Mouse (Mus musculus) limb, embryonic 15.5 days (tissue): ENCODE measurements around the gene Gpsm3. TPM values are rescaled to one million over a fixed set of nuclear protein-coding genes. Genes with fewer than 3 reads are reported as not detected.
"Not testable (repeated sequence)": the region's sequence is repeated elsewhere in the genome, so short reads cannot be mapped to it uniquely, and the experiment has no call there.

Experiments used
- ATAC-seq: fragments of 200-750 bp; cut with Nextera tagmentation; 2 replicates; pipeline ENCODE4 v1.8.0; 2017; ENCODE audit warnings: low read depth, moderate TSS enrichment; ENCODE audit not compliant: insufficient number of reproducible peaks, low FRiP score, low TSS enrichment
- H3K27ac ChIP-seq: fragments of 300-500 bp; sonication (generic); 2 replicates; pipeline ENCODE4 v1.5.1; 2015; ENCODE audit warnings: moderate library complexity, mild to moderate bottlenecking, inconsistent platforms
- H3K27me3 ChIP-seq: fragments of 300-500 bp; sonication (generic); 2 replicates; pipeline ENCODE4 v1.6.1; 2015; ENCODE audit warnings: inconsistent platforms
- H3K36me3 ChIP-seq: fragments of 300-500 bp; sonication (generic); 2 replicates; pipeline ENCODE4 v1.6.1; 2015; ENCODE audit warnings: inconsistent platforms
- H3K4me1 ChIP-seq: fragments of 300-500 bp; sonication (generic); 2 replicates; pipeline ENCODE4 v1.6.1; 2015; ENCODE audit warnings: inconsistent platforms
- H3K4me2 ChIP-seq: fragments of 300-500 bp; sonication (generic); 2 replicates; pipeline ENCODE4 v1.6.1; 2015; ENCODE audit warnings: mild to moderate bottlenecking, inconsistent platforms
- H3K4me3 ChIP-seq: fragments of 300-500 bp; sonication (generic); 2 replicates; pipeline ENCODE4 v1.5.1; 2015; ENCODE audit warnings: mild to moderate bottlenecking, inconsistent platforms
- H3K9ac ChIP-seq: fragments of 300-500 bp; sonication (generic); 2 replicates; pipeline ENCODE4 v1.6.1; 2015; ENCODE audit warnings: inconsistent platforms
- H3K9me3 ChIP-seq: fragments of 300-500 bp; sonication (generic); 2 replicates; pipeline ENCODE4 v1.6.1; 2016; ENCODE audit warnings: inconsistent platforms
- WGBS: fragments of 180-500 bp; shearing (Covaris S2); methylation state at CpG from one replicate; pipeline ENCODE4 v1.1.7; 2015; 5-methylcytosine and 5-hydroxymethylcytosine counted together
- polyA plus RNA-seq: library from polyadenylated mRNA; unstranded; fragments of >200 nt; fragmentation: Nextera tagmentation; extraction: Ambion mirVana; gene quantifications from 2 replicates; pipeline ENCODE4 v1.2.1, GENCODE M21; 2015

Gpsm3 gene
- 7.2 and 10.1 TPM in 2 replicates for polyA plus RNA-seq

GRCm38 (mm10) chr17:34589681-34590101 lies at the start of gene Gpsm3:
Gpsm3 (plus strand) TSS chr17:34589806.
- Histone ChIP-seq H3K36me3 (peaks cover 4% of the 10 kb centered on the region), H3K4me2 (peak within 1 kb of the TSS; percentile 24), H3K4me1 (peaks cover 64% of the 10 kb centered on the region), H3K9ac (no peak within 1 kb of the TSS), H3K27me3 (no peaks in the 10 kb centered on the region), H3K4me3 (0 out of 2 replicates have a peak within 1 kb of the TSS, but pooled peaks have one; percentile 5), H3K9me3 (no peaks in the 10 kb centered on the region), H3K27ac (peak within 1 kb of the TSS; percentile 98)
- ATAC-seq, result no peak
- 23% methylated on average over 7 of the region's 7 CpGs for WGBS

GRCm38 (mm10) chr17:34543567-34543966 lies 46.0 kb upstream of the Gpsm3 start:
- not testable (repeated sequence) for H3K27ac ChIP-seq, H3K4me1 ChIP-seq, H3K36me3 ChIP-seq, ATAC-seq, H3K4me3 ChIP-seq, H3K9me3 ChIP-seq, H3K27me3 ChIP-seq, H3K4me2 ChIP-seq, H3K9ac ChIP-seq
- WGBS, result 92% methylated on average over 13 of the region's 13 CpGs

- H3K9me3 ChIP-seq, result no peaks in the 10 kb centered on the region
- no peaks in the 10 kb centered on the region for H3K27me3 ChIP-seq
- no peak overlapping the region for H3K4me2 ChIP-seq
- H3K36me3 ChIP-seq, result no peaks in the 10 kb centered on the region
- no peak overlapping the region for H3K4me3 ChIP-seq
- ATAC-seq, result no peak
- H3K4me1 ChIP-seq, result no peaks in the 10 kb centered on the region
- WGBS, result 96% methylated on average over 1 of the region's 1 CpGs
- no peak overlapping the region for H3K27ac ChIP-seq
- H3K9ac ChIP-seq, result no peak overlapping the region
These were observed 42.8 kb upstream of the Gpsm3 start for GRCm38 (mm10) chr17:34546797-34547196.

GRCm38 (mm10) chr17:34547601-34548000 lies 42.0 kb upstream of the Gpsm3 start:
- no peaks in the 10 kb centered on the region for H3K27me3 ChIP-seq
- 88% methylated on average over 4 of the region's 4 CpGs for WGBS
- H3K4me1 ChIP-seq, result no peaks in the 10 kb centered on the region
- H3K9ac ChIP-seq, result no peak overlapping the region
- no peak for ATAC-seq
- no peaks in the 10 kb centered on the region for H3K9me3 ChIP-seq
- no peak overlapping the region for H3K4me3 ChIP-seq
- no peak overlapping the region for H3K27ac ChIP-seq
- no peak overlapping the region for H3K4me2 ChIP-seq
- no peaks in the 10 kb centered on the region for H3K36me3 ChIP-seq

- Histone ChIP-seq H3K27me3 (no peaks in the 10 kb centered on the region), H3K4me1 (no peaks in the 10 kb centered on the region), H3K27ac (no peak overlapping the region), H3K9me3 (no peaks in the 10 kb centered on the region), H3K9ac (no peak overlapping the region), H3K4me2 (no peak overlapping the region), H3K4me3 (no peak overlapping the region), H3K36me3 (no peaks in the 10 kb centered on the region)
- 94% methylated on average over 3 of the region's 3 CpGs for WGBS
- ATAC-seq, result no peak
These were observed 40.5 kb upstream of the Gpsm3 start for GRCm38 (mm10) chr17:34549156-34549555.

- Histone ChIP-seq H3K9me3 (no peaks in the 10 kb centered on the region), H3K36me3 (no peaks in the 10 kb centered on the region), H3K4me2 (no peak overlapping the region), H3K4me3 (no peak overlapping the region), H3K4me1 (no peaks in the 10 kb centered on the region), H3K27me3 (no peaks in the 10 kb centered on the region), H3K9ac (no peak overlapping the region), H3K27ac (no peak overlapping the region)
- no peak for ATAC-seq
- WGBS, result 74% methylated on average over 2 of the region's 2 CpGs
These were observed 39.8 kb upstream of the Gpsm3 start for GRCm38 (mm10) chr17:34549843-34550242.

- no peak for ATAC-seq
- WGBS, result 18% methylated on average over 5 of the region's 5 CpGs
These were observed 34.1 kb upstream of the Gpsm3 start for GRCm38 (mm10) chr17:34555483-34555882.

GRCm38 (mm10) chr17:34556406-34556805 lies 33.2 kb upstream of the Gpsm3 start:
- Histone ChIP-seq H3K4me1 (no peaks in the 10 kb centered on the region), H3K27ac (no peak overlapping the region), H3K9ac (no peak overlapping the region), H3K36me3 (no peaks in the 10 kb centered on the region), H3K4me3 (no peak overlapping the region), H3K9me3 (no peaks in the 10 kb centered on the region), H3K27me3 (no peaks in the 10 kb centered on the region), H3K4me2 (no peak overlapping the region)
- ATAC-seq, result no peak
- 81% methylated on average over 8 of the region's 8 CpGs for WGBS

More at GRCm38 (mm10) chr17:34555483-34555882, 34.1 kb upstream of the Gpsm3 start:
- H3K4me1 ChIP-seq, result no peaks in the 10 kb centered on the region
- no peak overlapping the region for H3K27ac ChIP-seq
- no peaks in the 10 kb centered on the region for H3K36me3 ChIP-seq
- no peaks in the 10 kb centered on the region for H3K9me3 ChIP-seq
- no peaks in the 10 kb centered on the region for H3K27me3 ChIP-seq
- no peak overlapping the region for H3K9ac ChIP-seq
- no peak overlapping the region for H3K4me3 ChIP-seq
- no peak overlapping the region for H3K4me2 ChIP-seq

GRCm38 (mm10) chr17:34557411-34557810 lies 32.2 kb upstream of the Gpsm3 start:
- no peaks in the 10 kb centered on the region for H3K9me3 ChIP-seq
- 47% methylated on average over 11 of the region's 11 CpGs for WGBS
- H3K36me3 ChIP-seq, result no peaks in the 10 kb centered on the region
- no peaks in the 10 kb centered on the region for H3K4me1 ChIP-seq
- no peak for ATAC-seq
- H3K27ac ChIP-seq, result no peak overlapping the region
- no peak overlapping the region for H3K4me3 ChIP-seq
- no peak overlapping the region for H3K4me2 ChIP-seq
- H3K9ac ChIP-seq, result no peak overlapping the region
- no peaks in the 10 kb centered on the region for H3K27me3 ChIP-seq

GRCm38 (mm10) chr17:34559116-34559515 lies 30.5 kb upstream of the Gpsm3 start:
- WGBS, result 83% methylated on average over 7 of the region's 7 CpGs
- no peaks in the 10 kb centered on the region for H3K9me3 ChIP-seq
- no peaks in the 10 kb centered on the region for H3K27me3 ChIP-seq
- H3K27ac ChIP-seq, result no peak overlapping the region
- H3K4me2 ChIP-seq, result no peak overlapping the region
- no peak overlapping the region for H3K4me3 ChIP-seq
- H3K9ac ChIP-seq, result no peak overlapping the region
- ATAC-seq, result no peak
- no peaks in the 10 kb centered on the region for H3K36me3 ChIP-seq
- H3K4me1 ChIP-seq, result peaks cover 3% of the 10 kb centered on the region

GRCm38 (mm10) chr17:34559895-34560294 lies 29.7 kb upstream of the Gpsm3 start:
- Histone ChIP-seq H3K4me3 (no peak overlapping the region), H3K27me3 (0 out of 2 replicates have a peak, but pooled peaks cover 2% of the 10 kb centered on the region), H3K27ac (no peak overlapping the region), H3K9ac (no peak overlapping the region), H3K4me1 (peaks cover 11% of the 10 kb centered on the region), H3K9me3 (no peaks in the 10 kb centered on the region), H3K36me3 (no peaks in the 10 kb centered on the region), H3K4me2 (no peak overlapping the region)
- no peak for ATAC-seq
- 28% methylated on average over 15 of the region's 15 CpGs for WGBS

- Histone ChIP-seq H3K36me3 (no peaks in the 10 kb centered on the region), H3K27ac (no peak overlapping the region), H3K9ac (no peak overlapping the region), H3K27me3 (0 out of 2 replicates have a peak, but pooled peaks cover 3% of the 10 kb centered on the region), H3K9me3 (no peaks in the 10 kb centered on the region), H3K4me3 (no peak overlapping the region), H3K4me2 (no peak overlapping the region), H3K4me1 (peaks cover 13% of the 10 kb centered on the region)
- 91% methylated on average over 6 of the region's 6 CpGs for WGBS
- ATAC-seq, result no peak
These were observed 29.2 kb upstream of the Gpsm3 start for GRCm38 (mm10) chr17:34560438-34560837.

GRCm38 (mm10) chr17:34561200-34561599 lies 28.4 kb upstream of the Gpsm3 start:
- ATAC-seq, result no peak
- Histone ChIP-seq H3K9ac (no peak overlapping the region), H3K4me2 (no peak overlapping the region), H3K4me3 (no peak overlapping the region), H3K36me3 (no peaks in the 10 kb centered on the region), H3K4me1 (peaks cover 13% of the 10 kb centered on the region), H3K9me3 (no peaks in the 10 kb centered on the region), H3K27ac (0 out of 2 replicates have a peak overlapping the region, but pooled peaks have one; percentile 27), H3K27me3 (0 out of 2 replicates have a peak, but pooled peaks cover 3% of the 10 kb centered on the region)
- WGBS, result 25% methylated on average over 8 of the region's 8 CpGs
